Mouse (Mus musculus): Measurements from ENCODE around the gene Ptov1. TPM values are rescaled to one million over a fixed set of nuclear protein-coding genes. Genes with fewer than 3 reads are reported as not detected.
"Not testable (repeated sequence)": the region's sequence is repeated elsewhere in the genome, so short reads cannot be mapped to it uniquely, and the experiment has no call there.

Ptov1 gene
- polyA plus RNA-seq, 2 experiments from 2014 or later, result 1.1 to 3.9 TPM

DNA sequence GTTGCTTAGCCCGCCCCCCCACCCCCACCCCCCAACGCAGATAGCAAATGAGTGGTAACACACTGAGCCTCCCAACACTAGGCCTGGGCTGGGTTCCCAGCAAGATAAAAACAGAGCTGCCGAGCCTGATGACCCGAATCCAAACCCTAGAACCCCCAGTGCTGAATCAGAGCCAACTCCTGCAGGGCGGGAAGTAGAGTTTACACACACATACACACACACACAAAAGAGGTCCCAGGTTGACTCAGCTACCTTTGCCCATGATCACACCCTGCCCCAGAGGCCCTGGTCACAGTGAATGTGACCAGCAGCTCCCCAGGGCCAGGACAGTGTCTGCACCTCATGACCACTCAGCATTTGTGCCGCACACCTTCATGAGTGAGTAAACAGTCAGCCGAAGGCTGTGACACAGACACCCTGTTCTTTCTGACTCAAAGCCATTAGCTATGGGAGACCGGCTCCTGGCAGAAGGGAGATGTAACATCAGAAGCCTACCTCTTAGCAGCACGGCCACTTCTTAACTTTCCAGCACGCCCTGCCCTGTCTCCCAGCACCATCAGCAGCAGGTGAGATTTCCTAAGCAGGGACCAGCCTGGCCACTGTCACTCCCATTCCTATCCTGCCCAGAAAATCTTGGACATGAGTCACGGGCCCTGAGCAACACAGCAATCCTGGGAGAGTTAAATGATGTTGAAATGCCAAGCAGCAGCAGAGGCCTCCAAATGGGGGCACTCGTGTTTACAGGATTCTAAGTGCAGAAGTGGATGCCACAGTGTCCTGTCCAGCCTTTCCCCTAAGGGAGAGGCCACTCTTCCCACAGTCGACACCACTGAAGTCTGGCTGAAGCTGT lies 18.9 kb upstream of the Ptov1 start:
- no peak for ATAC-seq

DNA sequence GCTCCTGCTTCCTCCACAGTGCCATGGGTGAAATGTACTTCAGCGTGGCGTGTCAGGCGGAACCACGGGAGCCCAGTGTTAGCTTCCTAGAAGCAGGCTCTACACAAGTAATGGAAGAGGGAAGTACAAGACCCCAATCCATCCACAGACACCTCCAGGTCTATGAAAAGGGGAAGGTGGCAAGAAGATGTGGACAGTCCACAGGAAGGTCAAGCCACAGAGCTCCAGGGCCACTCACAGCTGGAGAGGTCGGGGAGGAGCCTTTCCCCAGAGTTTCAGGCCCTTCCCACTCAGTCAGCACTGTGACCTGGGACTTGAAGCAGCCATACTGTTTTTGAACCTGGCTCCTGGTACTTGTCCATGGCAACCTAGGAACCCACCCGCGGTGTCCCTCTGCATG lies 17.4 kb upstream of the Ptov1 start:
- no peak for ATAC-seq

DNA sequence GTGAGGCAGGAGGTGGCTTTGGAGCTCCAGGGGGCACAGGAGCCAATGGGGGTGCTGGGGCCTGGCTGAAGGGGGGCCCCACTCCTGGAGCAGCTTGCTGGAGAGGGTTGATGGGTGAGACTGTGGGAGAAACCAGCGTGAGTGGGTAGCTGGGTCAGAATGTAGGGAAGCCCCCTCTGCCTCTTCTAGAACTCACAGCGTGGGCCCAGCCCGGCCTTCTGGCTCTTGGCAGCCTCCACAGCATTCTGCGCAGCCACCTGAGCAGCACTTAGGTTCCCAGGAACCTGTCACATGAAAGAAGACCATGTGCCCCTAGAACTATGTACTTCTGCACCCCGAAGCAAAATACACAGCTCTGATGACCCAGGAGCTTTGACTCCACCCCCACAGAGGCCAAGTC lies 15.0 kb upstream of the Ptov1 start:
- no peak for ATAC-seq

DNA sequence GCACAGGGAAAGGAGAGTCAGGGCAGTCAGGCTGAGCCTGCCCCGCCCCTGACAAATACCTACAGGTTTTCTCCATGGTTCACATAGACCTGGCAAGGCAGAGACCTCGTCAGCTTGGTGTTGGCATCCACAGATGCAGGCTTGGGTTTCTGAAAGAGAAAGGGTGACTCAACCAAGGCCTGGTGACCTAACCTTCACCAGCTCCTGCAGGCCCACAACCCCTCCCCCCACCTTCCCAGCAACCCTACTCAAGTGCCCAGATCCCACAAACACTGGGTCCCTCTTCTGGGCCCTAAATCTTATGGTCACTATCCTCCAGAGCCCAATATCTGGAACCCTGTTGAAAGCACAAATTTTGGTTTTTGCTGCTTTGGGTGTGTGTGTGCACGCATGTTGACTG lies 13.4 kb upstream of the Ptov1 start:
- no peak for ATAC-seq

DNA sequence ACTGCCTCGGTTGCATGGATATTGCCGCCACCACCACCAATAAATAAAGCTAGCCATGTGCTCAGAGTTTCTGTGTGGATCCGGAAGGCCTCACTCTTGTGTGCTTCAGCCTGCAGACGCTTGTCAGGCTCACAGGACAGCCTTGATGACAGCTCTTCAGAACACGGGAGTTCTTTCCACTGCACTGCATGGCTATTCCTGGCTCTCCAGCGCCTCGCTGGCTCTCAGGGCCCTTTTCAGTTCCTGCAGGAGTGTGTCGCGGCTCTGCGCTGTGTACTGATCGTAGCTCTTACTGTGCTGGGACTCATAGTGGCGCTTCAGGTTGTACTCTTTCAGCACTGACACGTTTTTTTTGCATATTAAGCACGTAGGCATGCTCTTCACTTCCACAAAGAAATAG lies 8.2 kb upstream of the Ptov1 start:
- ATAC-seq, result no peak

DNA sequence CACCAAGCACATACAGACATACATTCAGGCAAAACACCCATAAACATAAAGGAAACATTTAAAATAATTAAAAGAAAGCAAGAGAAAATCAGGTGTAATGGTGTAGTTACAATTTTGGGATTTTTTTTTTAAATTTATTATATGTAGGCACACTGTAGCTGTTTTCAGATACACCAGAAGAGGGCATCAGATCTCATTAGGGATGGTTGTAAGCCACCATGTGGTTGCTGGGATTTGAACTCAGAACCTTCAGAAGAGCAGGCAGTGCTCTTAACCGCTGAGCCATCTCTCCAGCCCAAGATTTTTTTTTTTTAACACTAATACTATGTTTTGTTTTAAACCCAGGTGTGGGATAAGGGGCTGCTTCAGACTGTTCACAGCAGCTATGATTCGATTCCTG lies 2.2 kb upstream of the Ptov1 start:
- ATAC-seq, result not testable (repeated sequence)

DNA sequence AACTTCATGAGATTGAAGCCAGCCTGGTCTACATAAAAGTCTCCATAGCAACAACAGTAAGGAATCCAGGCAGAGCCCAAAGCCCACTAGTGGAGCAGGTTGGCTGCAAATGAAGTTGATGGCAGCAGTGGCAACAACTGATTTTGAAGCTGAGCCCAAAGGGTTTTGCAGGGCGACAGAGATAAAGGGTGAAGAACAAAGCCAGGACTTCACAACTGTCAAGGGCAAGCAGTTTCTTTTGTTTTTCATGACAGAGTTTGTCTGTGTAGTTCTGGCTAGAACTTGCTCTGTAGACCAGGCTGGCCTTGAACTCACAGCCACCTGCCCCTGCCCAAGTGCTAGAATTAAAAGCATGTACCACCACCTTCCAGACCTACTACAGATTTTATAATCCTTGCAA lies 1.6 kb upstream of the Ptov1 start:
- ATAC-seq, result no peak

DNA sequence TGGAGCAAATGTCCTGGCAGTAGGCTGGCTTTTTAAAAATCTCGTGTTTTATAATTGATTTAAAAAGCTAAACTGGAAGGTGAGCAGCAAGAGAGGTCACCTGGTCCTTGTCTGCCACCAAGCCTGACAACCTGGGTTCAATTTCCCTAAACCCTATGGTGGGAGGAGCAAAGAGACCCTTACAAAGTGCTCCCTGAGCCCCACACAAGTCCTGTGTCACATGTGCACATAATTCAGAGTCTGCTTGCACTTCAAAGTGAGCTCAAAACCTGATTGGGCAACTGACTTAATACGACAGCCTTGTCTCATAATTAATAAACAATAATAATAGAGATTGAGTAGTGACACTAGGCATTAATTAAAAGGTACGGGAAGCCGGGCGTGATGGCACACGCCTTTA lies 1.0 kb upstream of the Ptov1 start:
- no peak for ATAC-seq

DNA sequence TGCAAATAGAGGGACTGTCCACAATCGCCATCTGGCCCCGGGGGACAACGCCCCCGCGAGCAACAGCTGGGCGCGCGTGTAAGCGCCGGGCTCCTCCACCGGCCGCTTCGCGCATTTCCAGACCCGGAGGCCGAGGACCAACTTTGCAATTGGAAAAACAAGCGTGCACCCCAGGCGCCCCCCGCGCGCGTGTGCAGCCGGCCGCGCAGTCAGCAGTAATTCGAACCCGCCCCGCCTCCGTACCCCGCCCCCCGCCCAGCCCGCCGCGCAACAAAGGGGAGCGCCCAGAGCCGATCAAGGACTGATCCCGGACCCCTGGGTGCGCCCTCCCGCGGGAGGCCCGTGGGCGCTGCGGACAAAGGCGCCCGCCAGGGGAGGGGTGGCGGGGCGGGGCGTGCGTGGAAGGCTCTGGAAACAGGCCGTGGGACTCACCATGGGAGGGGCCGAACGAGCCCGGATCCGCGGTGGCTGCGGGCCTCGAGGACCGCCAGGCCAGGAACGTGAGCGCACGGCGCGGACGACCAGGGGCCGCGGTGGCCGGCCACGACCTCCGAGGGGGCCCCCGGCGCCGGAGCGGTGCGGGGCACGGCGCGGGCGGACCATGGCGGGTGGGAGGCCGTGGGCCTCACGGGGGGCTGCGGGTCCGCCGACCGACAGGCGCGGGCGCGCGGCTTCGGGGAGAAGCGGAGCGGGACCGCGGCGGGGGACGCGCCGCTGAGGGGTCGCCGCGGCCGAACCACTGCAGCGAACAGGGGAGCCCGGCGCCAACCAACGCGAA lies 480 bp downstream of the Ptov1 start:
- ATAC-seq, result peak; percentile 10

DNA sequence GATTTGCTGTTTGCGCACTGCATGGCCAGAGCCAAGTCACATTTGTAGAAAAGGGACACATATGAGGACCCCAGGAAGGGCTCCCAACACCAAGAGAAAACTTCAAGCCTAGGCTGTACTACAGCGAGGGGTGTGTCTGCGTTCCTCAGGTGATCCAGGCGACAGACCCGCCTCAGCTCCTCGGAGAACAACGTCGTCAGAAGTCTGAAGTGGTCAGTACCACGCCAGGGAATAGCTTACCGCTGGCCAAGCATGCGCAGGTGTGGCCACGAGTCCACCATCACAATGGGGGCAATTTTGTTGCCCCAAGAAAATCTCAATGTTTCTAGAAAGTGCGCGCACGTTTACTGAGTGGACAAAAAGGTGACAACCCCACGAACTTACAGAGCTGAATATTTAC lies 1.1 kb downstream of the Ptov1 start:
- no peak for ATAC-seq

DNA sequence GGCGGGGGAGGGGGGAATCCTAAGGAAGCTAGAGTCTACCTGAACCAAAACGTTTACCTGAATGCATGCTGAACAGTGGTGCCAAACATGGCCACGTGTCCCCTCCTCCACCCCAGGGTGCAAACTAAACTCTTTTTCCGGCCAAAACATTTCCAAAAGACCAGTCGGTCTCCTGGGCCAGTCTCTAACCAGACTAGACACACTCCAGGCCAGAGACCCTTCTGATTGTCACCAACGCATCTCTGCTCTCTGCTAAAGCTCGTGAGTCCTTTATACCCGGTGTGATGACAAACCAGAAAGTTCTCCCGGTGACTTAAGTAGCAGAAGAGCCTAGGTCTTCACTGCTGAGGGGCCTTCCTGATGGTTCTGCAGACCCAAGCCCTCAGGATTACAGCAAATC lies 1.8 kb downstream of the Ptov1 start:
- ATAC-seq, result no peak

DNA sequence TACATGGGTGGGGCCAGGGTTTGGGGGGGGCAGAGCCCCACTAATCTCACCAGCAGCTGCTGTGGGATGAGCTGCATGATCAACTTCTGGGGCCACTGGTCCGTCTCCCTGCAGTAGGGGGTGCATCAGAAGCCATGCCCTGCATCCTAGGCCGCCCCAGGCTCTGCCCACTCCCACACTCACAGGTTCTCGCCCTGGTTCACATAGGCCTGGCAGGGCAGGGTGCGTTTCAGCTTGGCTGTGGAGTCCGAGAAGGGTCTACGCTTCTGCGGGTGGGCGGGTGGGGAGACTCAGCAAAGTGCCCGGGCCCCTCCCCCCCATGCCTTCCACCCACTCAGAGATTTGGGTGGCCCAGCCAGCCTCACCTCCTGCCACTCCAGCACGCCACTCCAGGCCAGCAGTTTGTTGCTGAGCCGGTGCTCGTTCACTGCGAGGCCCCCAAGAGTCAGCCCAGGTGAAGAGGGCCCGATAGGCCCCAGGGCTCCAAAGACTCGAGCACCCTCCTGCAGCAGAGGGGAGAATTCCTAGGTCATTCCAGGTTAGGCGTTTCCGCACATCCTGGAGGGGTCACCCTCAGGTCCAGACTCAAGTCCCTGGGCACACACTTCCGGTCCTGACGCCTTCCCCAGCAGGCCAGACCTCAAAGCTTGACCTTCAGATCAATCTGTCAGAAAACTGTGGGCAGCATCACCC lies 2.4 kb downstream of the Ptov1 start:
- no peak for ATAC-seq

DNA sequence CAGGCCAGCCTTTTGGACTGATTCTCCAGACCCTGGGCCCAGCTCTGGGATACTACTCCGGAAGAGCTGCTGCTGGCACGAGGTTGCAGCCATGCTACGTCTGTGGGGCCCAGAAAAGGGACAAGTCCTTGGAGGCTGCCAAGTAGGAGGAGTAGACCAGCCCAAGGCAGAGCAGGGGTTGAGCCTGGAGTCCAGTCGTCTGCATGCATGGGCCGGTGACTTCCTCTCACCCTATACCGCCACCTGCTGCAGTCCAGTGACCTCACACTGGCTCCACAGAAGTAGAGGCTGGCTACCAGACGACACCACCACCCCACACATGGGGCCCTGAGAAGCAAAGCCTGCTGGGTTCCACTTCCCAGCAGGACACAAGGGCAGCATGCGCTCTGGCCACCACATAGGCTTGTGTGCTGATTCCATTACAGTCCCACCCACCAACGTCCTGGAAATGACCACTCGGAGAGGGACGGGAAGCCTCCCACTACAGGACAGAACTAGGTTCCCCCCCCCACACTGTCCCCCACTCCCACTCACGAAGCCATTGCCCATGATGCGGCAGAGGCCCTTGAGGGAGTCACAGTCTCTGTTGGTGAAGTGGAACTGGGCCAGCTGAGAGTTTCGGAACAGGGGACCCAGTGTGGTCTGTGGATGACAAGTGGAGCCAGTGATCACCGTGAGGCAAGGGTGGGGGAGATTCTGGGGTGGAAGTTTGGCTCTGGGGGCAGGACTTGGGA lies 3.1 kb downstream of the Ptov1 start:
- no peak for ATAC-seq

DNA sequence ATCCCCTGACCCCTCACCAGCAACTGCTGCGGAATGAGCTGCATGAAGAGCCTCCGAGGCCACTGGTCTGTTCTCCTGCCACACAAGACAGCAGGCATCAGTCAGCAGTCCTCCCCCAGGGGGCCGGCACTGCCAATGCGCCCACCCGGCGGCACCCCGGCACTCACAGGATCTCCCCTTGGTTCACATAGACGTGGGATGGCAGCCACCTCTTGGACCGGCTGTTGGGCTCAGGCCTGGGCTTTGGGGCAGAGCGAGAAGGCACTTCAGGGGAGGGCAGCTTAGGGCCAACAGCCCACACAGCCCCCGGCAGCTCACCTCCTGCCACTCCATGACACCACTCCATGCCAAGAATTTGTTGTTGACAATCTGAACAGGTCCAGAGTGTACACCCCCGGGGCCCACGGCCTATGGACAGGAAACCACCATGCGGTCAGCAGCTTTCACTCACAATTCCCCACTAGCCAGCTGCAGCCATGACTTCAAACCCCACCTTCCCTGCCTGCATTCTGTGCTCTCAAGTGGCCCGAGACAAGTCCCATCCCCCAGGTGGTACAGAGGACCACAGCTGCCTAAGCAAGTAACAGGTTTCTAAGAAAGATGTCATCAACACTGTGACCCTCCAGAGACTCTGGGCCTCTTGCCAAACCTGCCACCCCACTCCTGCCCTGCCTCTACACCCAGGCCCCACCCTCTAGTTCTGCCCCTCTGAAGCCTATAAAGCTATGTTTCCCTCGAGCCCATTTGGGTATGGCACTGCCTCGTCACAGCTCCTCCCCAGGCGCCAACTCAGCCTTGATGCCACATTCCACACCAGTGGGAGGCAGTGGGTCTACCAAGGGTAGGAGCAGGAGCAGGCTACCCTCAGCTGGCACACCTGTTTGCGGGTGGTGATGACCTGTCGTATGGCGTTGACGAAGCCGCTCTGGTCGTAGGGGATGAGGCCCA lies 4.7 kb downstream of the Ptov1 start:
- ATAC-seq, result no peak

DNA sequence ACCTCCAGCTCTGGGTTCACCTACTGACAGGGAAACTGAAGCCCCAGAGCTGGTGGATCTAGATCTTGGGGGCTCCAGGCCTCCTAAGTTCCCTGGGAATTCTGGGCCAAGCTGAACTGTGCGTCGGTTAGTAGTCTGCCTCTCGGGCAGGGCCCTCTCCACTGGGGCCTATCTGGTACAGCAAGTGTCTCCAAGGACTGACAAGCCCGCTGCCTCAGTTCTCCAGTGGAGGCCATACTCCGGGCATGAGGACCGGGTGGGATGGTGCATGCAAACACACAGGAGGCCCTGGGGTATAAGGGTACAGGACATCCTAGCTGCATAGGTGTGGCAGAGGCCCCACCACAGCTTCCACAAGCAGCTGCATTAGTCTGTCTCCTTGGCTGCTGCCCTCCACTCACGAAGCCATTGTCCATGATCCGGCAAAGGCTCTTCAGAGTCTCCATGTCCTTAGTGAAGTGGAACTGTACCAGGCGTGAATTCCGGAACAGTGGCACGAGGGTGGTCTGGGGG lies 5.5 kb downstream of the Ptov1 start:
- no peak for ATAC-seq

DNA sequence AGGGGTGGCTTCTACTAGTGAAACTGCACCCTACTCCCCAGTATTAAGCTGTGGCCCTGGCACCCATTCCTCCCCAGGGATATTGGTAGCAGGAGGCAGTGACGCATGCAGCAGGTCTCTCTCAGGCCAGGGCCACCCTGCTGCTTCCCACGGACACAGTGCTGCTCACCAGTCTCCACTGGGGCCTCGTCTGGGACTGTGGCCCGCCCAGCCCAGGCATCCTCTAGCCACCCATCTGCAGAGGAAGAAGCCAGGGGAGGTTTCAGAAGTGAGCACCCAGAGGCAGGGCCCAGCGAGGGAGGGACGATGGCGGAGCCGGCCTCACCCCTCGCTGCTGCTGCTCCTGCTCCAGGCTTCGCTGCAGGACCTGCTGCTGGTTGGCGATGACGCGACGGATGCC lies 6.4 kb downstream of the Ptov1 start:
- no peak for ATAC-seq

DNA sequence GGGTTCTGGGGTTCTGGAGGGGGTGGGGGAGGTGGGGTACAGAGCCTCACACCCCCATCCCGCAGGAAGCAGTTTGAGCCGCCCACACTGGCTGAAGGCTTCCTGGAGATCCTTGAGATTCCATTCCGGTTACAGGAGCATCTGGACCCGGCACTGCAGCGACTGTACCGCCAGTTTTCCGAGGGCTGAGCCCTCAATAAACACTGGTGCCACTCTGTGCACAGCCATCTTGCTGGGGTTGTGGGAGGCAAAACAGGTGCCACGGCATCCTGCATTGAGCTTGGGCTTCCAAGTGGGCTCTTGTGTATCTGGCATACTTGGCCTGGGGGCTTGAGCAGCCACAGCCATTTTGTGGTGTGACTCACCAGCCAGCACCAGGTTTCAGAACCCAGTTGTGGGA lies 7.2 kb downstream of the Ptov1 start:
- no peak for ATAC-seq

DNA sequence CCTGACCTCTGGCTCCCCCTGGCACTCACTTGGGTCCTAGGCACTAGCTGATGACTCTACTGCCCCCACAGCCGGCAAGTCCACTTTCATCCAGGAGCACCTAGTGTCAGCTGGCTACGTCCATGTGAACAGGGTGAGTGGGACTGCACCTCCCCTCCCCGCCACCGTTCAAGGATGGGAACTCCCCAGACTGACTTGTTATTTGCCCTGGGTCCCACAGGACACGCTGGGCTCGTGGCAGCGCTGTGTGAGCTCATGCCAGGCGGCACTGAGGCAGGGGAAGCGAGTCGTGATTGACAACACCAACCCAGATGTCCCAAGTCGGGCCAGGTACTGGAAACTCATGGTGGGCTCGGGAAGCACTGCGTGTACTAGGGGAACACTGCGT lies 8.2 kb downstream of the Ptov1 start:
- ATAC-seq, result no peak

DNA sequence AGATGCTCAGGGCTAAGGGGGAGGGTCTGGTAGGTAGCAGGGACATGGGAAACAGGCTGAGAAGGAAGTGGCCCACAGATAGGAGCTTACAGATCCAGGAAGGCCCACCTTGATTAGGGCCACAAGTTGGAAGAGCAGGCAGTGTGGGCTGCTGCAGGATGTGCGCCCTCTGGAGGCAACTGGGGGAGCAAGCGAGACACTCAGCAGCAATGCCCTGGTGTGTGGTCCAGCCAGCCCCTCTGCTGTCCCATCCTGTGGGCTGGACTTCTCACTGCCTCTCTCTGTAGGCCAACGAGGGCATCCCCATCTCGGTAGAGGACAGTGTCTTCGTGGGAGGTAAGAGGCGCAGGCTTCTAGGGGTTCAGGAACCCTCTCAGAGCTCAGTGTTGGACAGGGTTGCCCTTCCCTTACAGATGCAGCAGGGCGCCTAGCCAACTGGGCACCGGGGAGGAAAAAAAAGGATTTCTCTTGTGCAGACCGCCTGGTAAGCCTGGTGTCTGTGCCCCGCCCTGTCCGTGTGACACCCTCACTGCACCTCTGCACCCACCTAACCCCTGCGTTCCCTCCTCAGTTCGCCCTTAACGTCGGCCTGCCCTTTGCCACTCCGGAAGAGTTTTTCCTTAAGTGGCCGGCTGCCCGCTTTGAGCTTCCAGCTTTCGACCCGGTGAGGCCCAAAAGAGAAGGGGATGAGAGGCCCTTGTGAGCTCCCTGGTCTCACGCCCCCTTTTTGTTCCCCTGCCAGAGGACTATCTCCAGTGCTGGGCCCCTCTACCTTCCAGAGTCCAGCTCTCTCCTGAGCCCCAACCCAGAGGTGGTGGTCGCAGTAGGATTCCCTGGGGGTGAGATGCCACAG lies 8.8 kb downstream of the Ptov1 start:
- ATAC-seq, result peak; percentile 36

DNA sequence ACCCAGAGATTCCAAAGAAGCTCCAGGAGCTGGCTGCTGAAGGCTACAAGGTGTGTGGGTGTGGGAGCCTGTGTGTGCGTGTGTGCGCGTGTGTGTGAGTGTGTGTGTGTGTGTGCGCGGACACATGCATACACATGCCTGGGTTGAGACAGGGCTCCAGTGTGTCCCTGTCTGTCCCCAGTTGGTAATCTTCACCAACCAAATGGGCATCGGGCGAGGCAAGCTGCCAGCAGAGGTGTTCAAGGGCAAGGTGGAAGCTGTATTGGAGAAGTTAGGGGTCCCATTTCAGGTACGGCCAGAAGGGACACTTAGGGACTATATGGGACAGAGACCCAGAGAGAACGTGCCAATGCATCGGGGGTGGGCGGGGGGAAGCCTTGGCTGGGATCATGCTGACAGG lies 9.7 kb downstream of the Ptov1 start:
- ATAC-seq, result no peak

DNA sequence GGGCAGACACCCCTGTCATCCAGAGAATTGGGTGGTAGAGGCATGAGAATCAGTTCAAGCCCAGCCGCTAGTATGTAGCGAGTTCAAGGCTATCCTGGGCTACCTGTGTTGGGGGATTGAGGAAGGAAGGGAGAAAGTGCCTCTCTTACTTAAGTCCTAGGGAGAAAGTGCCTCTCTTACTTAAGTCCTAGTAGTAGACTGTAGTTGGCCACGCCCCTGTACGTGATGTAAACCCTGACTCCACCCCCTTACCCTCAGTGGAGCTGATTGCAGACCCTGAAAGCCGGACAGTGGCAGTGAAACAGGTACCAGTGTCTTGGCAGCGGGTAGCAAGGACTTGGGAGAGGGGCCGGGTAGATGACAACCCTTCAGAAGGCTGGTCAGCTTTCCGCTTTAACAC lies 11.7 kb downstream of the Ptov1 start:
- ATAC-seq, result no peak
